In genomic region chr13:4662336-4663101, GRCm38 (mm10) we compare ENCODE assay signal across 8 mouse cellular contexts. TPM values are rescaled to one million over a fixed set of nuclear protein-coding genes. Genes with fewer than 3 reads are reported as not detected.
DNase-seq lines count a peak whose midpoint lies in the region; ATAC-seq and TF ChIP-seq lines count a peak whose summit lies in the region.

No protein-coding gene starts in this region.

- peak overlapping the region; percentile 38 for H3K4me3 ChIP-seq in bone marrow macrophage, adult 2 months (ENCODE audit: insufficient read depth, low read length)
- H3K4me3 ChIP-seq in forebrain, embryonic 14.5 days (ENCODE audit: low read depth, low read length), result no peak overlapping the region
- no peak overlapping the region for H3K4me3 ChIP-seq in liver, embryonic 12.5 days

- H3K4me2 ChIP-seq in forebrain, embryonic 14.5 days (ENCODE audit: low read length), result no peak overlapping the region
- peak overlapping the region; percentile 18; the same call in 1 of the 2 replicates for H3K4me2 ChIP-seq in liver, embryonic 12.5 days

- no peaks in the 10 kb centered on the region for H3K36me3 ChIP-seq in forebrain, embryonic 14.5 days (ENCODE audit: control insufficient read depth, insufficient read depth, low read length)
- H3K36me3 ChIP-seq in liver, embryonic 12.5 days, result no peaks in the 10 kb centered on the region

- H3K27me3 ChIP-seq in forebrain, embryonic 14.5 days (replicated peaks; ENCODE audit: control insufficient read depth, insufficient read depth, low read length), result no peaks in the 10 kb centered on the region
- no peaks in the 10 kb centered on the region for H3K27me3 ChIP-seq in liver, embryonic 12.5 days (replicated peaks)

- no peak for TF ChIP-seq POLR2A in bone marrow macrophage, adult 2 months (IDR thresholded peaks at IDR 0.05; ENCODE audit: borderline replicate concordance, low read depth, low read length)

- peak; percentile 49 for DNase-seq in ovary, postnatal 14 days (ENCODE audit: low spot score)
- DNase-seq in ovary, postnatal 36 days (ENCODE audit: low spot score), result no peak
- peak; percentile 81 for DNase-seq in forebrain, embryonic 14.5 days (ENCODE audit: low spot score)
- peak; percentile 22 for DNase-seq in induced T-regulatory cell, adult 2 months (ENCODE audit: low read depth)
- peak; percentile 80 for DNase-seq in retina, embryonic 14.5 days (ENCODE audit: low spot score)
- no peak for DNase-seq in thymus, postnatal 14 days

- WGBS in forebrain, embryonic 14.5 days, result 49% methylated on average over 13 of the region's 13 CpGs
- 37% methylated on average over 13 of the region's 13 CpGs for WGBS in liver, embryonic 12.5 days (ENCODE audit: insufficient replicate concordance)

- no peak overlapping the region for H3K9ac ChIP-seq in forebrain, embryonic 14.5 days (ENCODE audit: low read length)
- H3K9ac ChIP-seq in liver, embryonic 12.5 days, result no peak overlapping the region

- H3K27ac ChIP-seq in bone marrow macrophage, adult 2 months (ENCODE audit: insufficient read depth, low read depth, low read length), result peak overlapping the region; percentile 81
- H3K27ac ChIP-seq in forebrain, embryonic 14.5 days (ENCODE audit: low read depth, low read length), result no peak overlapping the region
- H3K27ac ChIP-seq in liver, embryonic 12.5 days, result no peak overlapping the region

- H3K4me1 ChIP-seq in bone marrow macrophage, adult 2 months (ENCODE audit: control insufficient read depth, insufficient read depth, low read length), result no peaks in the 10 kb centered on the region; the same call in 1 of the 2 replicates
- no peaks in the 10 kb centered on the region for H3K4me1 ChIP-seq in forebrain, embryonic 14.5 days (ENCODE audit: control insufficient read depth, insufficient read depth, low read length)
- no peaks in the 10 kb centered on the region for H3K4me1 ChIP-seq in liver, embryonic 12.5 days

- no peak for TF ChIP-seq CTCF in bone marrow macrophage, adult 2 months (IDR thresholded peaks at IDR 0.05; ENCODE audit: low read depth, low read length)

- ATAC-seq in forebrain, embryonic 14.5 days, result peak; percentile 68
- ATAC-seq in liver, embryonic 12.5 days, result no peak

- H3K9me3 ChIP-seq in forebrain, embryonic 14.5 days (replicated peaks; ENCODE audit: control insufficient read depth, low read length), result no peaks in the 10 kb centered on the region
- H3K9me3 ChIP-seq in liver, embryonic 12.5 days (replicated peaks), result no peaks in the 10 kb centered on the region

RNA-seq across cellular contexts. Expression of gene Akr1e1, which starts 53.5 kb away (rescaled TPM):
- 20.2 and 34.8 TPM in 2 replicates for polyA plus RNA-seq in bone marrow macrophage, adult 2 months (2012; ENCODE audit: insufficient read depth, insufficient read length, missing spikeins)
- polyA plus RNA-seq in forebrain, embryonic 14.5 days (2014; fragmentation: Nextera tagmentation; extraction: Ambion mirVana), result 49.7 and 53.2 TPM in 2 replicates
- 23.0 and 23.4 TPM in 2 replicates for polyA plus RNA-seq in liver, embryonic 12.5 days (2016; fragmentation: Nextera tagmentation; extraction: Ambion mirVana)

Comparison
In these comparisons a context has a peak if more than half of its experiments do, and no peak if none do; other contexts are left out.
1. DNase-seq: peak in ovary, postnatal 14 days (single experiment), forebrain, embryonic 14.5 days (single experiment), induced T-regulatory cell, adult 2 months (single experiment) and retina, embryonic 14.5 days (single experiment); none in ovary, postnatal 36 days (single experiment) and thymus, postnatal 14 days (single experiment).